Mouse (Mus musculus) frontal cortex, adult (tissue): ENCODE measurements around the gene Lysmd2.
"Not testable (repeated sequence)": the region's sequence is repeated elsewhere in the genome, so short reads cannot be mapped to it uniquely, and the experiment has no call there.

Source experiments
- ATAC-seq: cut with Nextera tagmentation; 2 replicates; pipeline ENCODE4 v1.9.2; 2017; ENCODE audit warnings: mild to moderate bottlenecking, moderate library complexity, mixed read lengths; ENCODE audit not compliant: low TSS enrichment

The Lysmd2 gene

GRCm38 (mm10) chr9:75626308-75626604 lies 715 bp downstream of the Lysmd2 start:
- no peak for ATAC-seq

- no peak for ATAC-seq
Measured at GRCm38 (mm10) chr9:75630823-75631454, 5.4 kb downstream of the Lysmd2 start.

GRCm38 (mm10) chr9:75632111-75632510 lies 6.6 kb downstream of the Lysmd2 start:
- ATAC-seq: peak; percentile 50

GRCm38 (mm10) chr9:75632902-75633301 lies 7.4 kb downstream of the Lysmd2 start:
- peak; percentile 64 for ATAC-seq

- no peak for ATAC-seq
Measured at GRCm38 (mm10) chr9:75633603-75634002, 8.1 kb downstream of the Lysmd2 start.

- no peak for ATAC-seq
Measured at GRCm38 (mm10) chr9:75634226-75634625, 8.7 kb downstream of the Lysmd2 start.

GRCm38 (mm10) chr9:75645405-75645804 lies 19.9 kb downstream of the Lysmd2 start:
- 0 out of 2 replicates have a peak, but pooled peaks have one; percentile 32 for ATAC-seq

GRCm38 (mm10) chr9:75653981-75654911 lies 28.7 kb downstream of the Lysmd2 start:
- peak; percentile 72 for ATAC-seq

- ATAC-seq: not testable (repeated sequence)
Measured at GRCm38 (mm10) chr9:75656456-75656855, 30.9 kb downstream of the Lysmd2 start.

GRCm38 (mm10) chr9:75660917-75661316 lies 35.4 kb downstream of the Lysmd2 start:
- peak; percentile 96 for ATAC-seq

GRCm38 (mm10) chr9:75665364-75665763 lies 39.8 kb downstream of the Lysmd2 start:
- ATAC-seq: no peak

- ATAC-seq: peak; percentile 32
Measured at GRCm38 (mm10) chr9:75666612-75667011, 41.1 kb downstream of the Lysmd2 start.

- no peak for ATAC-seq
Measured at GRCm38 (mm10) chr9:75672769-75673168, 47.2 kb downstream of the Lysmd2 start.

- peak; percentile 95 for ATAC-seq
Measured at GRCm38 (mm10) chr9:75676226-75676625, 50.7 kb downstream of the Lysmd2 start.

- ATAC-seq: no peak
Measured at GRCm38 (mm10) chr9:75678341-75678740, 52.8 kb downstream of the Lysmd2 start.

GRCm38 (mm10) chr9:75679629-75680028 lies 54.1 kb downstream of the Lysmd2 start:
- ATAC-seq: no peak

- peak; percentile 20 for ATAC-seq
Measured at GRCm38 (mm10) chr9:75680606-75681005, 55.1 kb downstream of the Lysmd2 start.

GRCm38 (mm10) chr9:75683426-75684191 lies 58.1 kb downstream of the Lysmd2 start, which contains the start of gene Scg3:
TSS of gene Scg3 (minus strand) at chr9:75684056.
- ATAC-seq: peak; percentile 97

GRCm38 (mm10) chr9:75684292-75684691 lies 58.8 kb downstream of the Lysmd2 start:
- no peak for ATAC-seq

GRCm38 (mm10) chr9:75684772-75685171 lies 59.2 kb downstream of the Lysmd2 start:
- 0 out of 2 replicates have a peak, but pooled peaks have one; percentile 11 for ATAC-seq
